Mouse (Mus musculus): ENCODE data around the gene Sbk2. TPM values are rescaled to one million over a fixed set of nuclear protein-coding genes. Genes with fewer than 3 reads are reported as not detected.

The Sbk2 gene
- polyA plus RNA-seq, 2 experiments = 0.01 TPM; not detected in 1

DNA sequence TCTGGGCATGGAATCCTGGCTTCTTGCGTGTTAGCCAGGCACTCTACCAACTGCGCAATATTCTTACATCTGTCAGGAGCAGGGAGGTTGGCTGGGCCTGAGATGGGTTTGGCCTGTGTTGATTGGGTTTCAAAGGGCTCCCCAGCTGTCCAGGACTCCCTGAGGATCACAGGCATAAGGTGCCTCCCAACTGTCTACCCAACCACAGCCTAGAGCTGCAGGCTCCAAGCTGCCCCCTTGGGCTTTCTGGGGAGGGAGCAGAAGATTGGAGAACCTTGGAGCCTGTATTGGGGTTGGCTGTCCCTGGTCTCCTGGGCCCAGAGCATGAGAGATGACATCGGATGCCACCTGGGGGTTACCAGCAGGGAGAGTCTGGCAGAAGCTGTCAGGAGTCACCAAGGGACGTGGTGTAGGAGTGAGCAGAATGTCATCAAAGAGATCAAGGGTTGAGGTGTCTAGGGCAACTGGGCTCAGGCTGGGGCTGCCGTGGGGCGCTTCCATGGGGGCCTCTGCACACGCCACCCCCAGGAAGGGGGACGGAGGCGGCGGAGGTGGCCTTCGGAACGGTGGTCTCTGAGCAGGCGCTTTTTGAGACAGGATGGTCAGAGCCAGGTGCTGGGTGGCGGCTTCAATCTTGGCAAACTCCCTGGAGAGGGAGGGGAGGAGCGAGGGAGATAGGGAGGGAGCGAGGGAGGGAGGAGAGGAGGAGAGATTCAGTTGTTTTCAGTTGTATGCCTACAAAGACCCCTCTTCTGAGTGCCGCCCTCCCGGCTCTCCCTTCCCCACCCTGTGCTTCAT lies 65.2 kb downstream of the Sbk2 start:
- peaks cover 10 to 15% of the 10 kb centered on the region in 2 experiments for H3K4me1 ChIP-seq (replicated peaks; ENCODE audit: control insufficient read depth in 2 of 2, insufficient read depth in 2 of 2, low read length in 1 of 2)
- H3K27ac ChIP-seq = no peak overlapping the region
- 25% methylated on average over 18 of the region's 18 CpGs for WGBS (ENCODE audit: insufficient replicate concordance)
- peak overlapping the region; percentile 56 for H3K9ac ChIP-seq (replicated peaks)
- peak overlapping the region; percentile 79 for H3K4me2 ChIP-seq (ENCODE audit: low read depth)
- no peak for TF ChIP-seq CTCF (IDR thresholded peaks at IDR 0.05; ENCODE audit: low read depth)
- TF ChIP-seq EP300 (IDR thresholded peaks at IDR 0.05; ENCODE audit: low read depth) = no peak
- no peaks in the 10 kb centered on the region for H3K9me3 ChIP-seq (ENCODE audit: control insufficient read depth, low read length)
- peak overlapping the region; percentile 48 to 52 for H3K4me3 ChIP-seq (ENCODE audit: insufficient read depth in 1 of 2, low read depth in 2 of 2, low read length in 2 of 2)
- ATAC-seq (ENCODE audit: insufficient read depth) (peak; percentile 49; the same call in 1 of the 2 replicates), DNase-seq (ENCODE audit: low read depth in 3 of 3, low spot score in 3 of 3) (no peak)
- no peaks in the 10 kb centered on the region for H3K27me3 ChIP-seq (ENCODE audit: control insufficient read depth, insufficient read depth, low read length)
- H3K36me3 ChIP-seq (replicated peaks; ENCODE audit: control insufficient read depth, insufficient read depth, low read depth) = no peaks in the 10 kb centered on the region

DNA sequence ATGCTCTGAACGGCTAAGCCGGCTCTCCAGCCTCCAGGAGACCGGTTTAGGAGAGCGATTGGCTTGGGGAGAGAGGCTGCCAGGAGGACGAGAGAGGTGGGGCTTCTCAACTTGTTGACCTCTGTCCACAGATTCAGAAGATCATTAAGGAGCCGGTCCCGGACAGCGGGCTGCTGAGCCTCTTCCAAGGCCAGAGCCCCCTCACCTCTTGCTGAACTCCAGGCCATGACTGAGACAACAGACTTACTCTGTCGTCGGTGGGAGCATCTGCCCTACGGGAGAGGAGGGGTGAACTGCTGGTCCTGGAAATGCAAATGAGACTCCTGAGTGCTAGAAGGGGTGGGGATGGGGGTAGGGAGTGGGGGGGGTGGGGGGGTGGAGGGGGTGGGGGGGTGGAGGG lies 69.0 kb downstream of the Sbk2 start:
- no peaks in the 10 kb centered on the region for H3K9me3 ChIP-seq (ENCODE audit: control insufficient read depth, low read length)
- ATAC-seq (ENCODE audit: insufficient read depth) (no peak), DNase-seq (ENCODE audit: low read depth in 3 of 3, low spot score in 3 of 3) (no peak)
- H3K4me1 ChIP-seq (replicated peaks; ENCODE audit: control insufficient read depth in 2 of 2, insufficient read depth in 2 of 2, low read length in 1 of 2) = peaks cover 10 to 12% of the 10 kb centered on the region in 2 experiments
- no peak overlapping the region for H3K4me3 ChIP-seq (ENCODE audit: insufficient read depth in 1 of 2, low read depth in 2 of 2, low read length in 2 of 2)
- H3K9ac ChIP-seq (replicated peaks) = no peak overlapping the region
- H3K27ac ChIP-seq = no peak overlapping the region
- H3K27me3 ChIP-seq (ENCODE audit: control insufficient read depth, insufficient read depth, low read length) = no peaks in the 10 kb centered on the region
- WGBS (ENCODE audit: insufficient replicate concordance) = 66% methylated on average over 10 of the region's 11 CpGs
- no peaks in the 10 kb centered on the region for H3K36me3 ChIP-seq (replicated peaks; ENCODE audit: control insufficient read depth, insufficient read depth, low read depth)
- H3K4me2 ChIP-seq (ENCODE audit: low read depth) = no peak overlapping the region
- no peak for TF ChIP-seq CTCF (IDR thresholded peaks at IDR 0.05; ENCODE audit: low read depth)
- no peak for TF ChIP-seq EP300 (IDR thresholded peaks at IDR 0.05; ENCODE audit: low read depth)

Other genes starting within 250 kb of the Sbk2 start
Only the 30 nearest of the 32 such genes appear.
- gene Kmt5c, start 224.3 kb downstream of the Sbk2 start, polyA plus RNA-seq (2012; rRNA removed) = 75.7 and 78.7 TPM in 2 replicates
- 37.8 and 44.7 TPM in 2 replicates for gene Kmt5c, start 224.3 kb downstream of the Sbk2 start, polyA plus RNA-seq (2014; fragmentation: Nextera tagmentation; extraction: Ambion mirVana)
- 111 and 119 TPM in 2 replicates for gene Cox6b2, start 211.3 kb downstream of the Sbk2 start, polyA plus RNA-seq (2012; rRNA removed)
- 81.9 and 88.1 TPM in 2 replicates for gene Cox6b2, start 211.3 kb downstream of the Sbk2 start, polyA plus RNA-seq (2014; fragmentation: Nextera tagmentation; extraction: Ambion mirVana)
- gene Fam71e2, start 193.1 kb downstream of the Sbk2 start, polyA plus RNA-seq (2012; rRNA removed) = not detected in 2 replicates
- not detected in 2 replicates for gene Fam71e2, start 193.1 kb downstream of the Sbk2 start, polyA plus RNA-seq (2014; fragmentation: Nextera tagmentation; extraction: Ambion mirVana)
- gene Il11, start 181.5 kb downstream of the Sbk2 start, polyA plus RNA-seq (2012; rRNA removed) = 0.03 and 0.09 TPM in 2 replicates
- not detected in 2 replicates for gene Il11, start 181.5 kb downstream of the Sbk2 start, polyA plus RNA-seq (2014; fragmentation: Nextera tagmentation; extraction: Ambion mirVana)
- gene Tmem190, start 181.5 kb downstream of the Sbk2 start, polyA plus RNA-seq (2012; rRNA removed) = not detected in 2 replicates
- not detected in 2 replicates for gene Tmem190, start 181.5 kb downstream of the Sbk2 start, polyA plus RNA-seq (2014; fragmentation: Nextera tagmentation; extraction: Ambion mirVana)
- gene Tmem238, start 174.8 kb downstream of the Sbk2 start, polyA plus RNA-seq (2012; rRNA removed) = 7.5 and 8.2 TPM in 2 replicates
- 5.4 and 5.8 TPM in 2 replicates for gene Tmem238, start 174.8 kb downstream of the Sbk2 start, polyA plus RNA-seq (2014; fragmentation: Nextera tagmentation; extraction: Ambion mirVana)
- gene Rpl28, start 171.5 kb downstream of the Sbk2 start, polyA plus RNA-seq (2012; rRNA removed) = 237 and 307 TPM in 2 replicates
- gene Rpl28, start 171.5 kb downstream of the Sbk2 start, polyA plus RNA-seq (2014; fragmentation: Nextera tagmentation; extraction: Ambion mirVana) = 185 and 186 TPM in 2 replicates
- 186 and 265 TPM in 2 replicates for gene Ube2s, start 151.8 kb downstream of the Sbk2 start, polyA plus RNA-seq (2012; rRNA removed)
- 295 and 316 TPM in 2 replicates for gene Ube2s, start 151.8 kb downstream of the Sbk2 start, polyA plus RNA-seq (2014; fragmentation: Nextera tagmentation; extraction: Ambion mirVana)
- 0.01 and 0.14 TPM in 2 replicates for gene Shisa7, start 119.7 kb downstream of the Sbk2 start, polyA plus RNA-seq (2012; rRNA removed)
- gene Shisa7, start 119.7 kb downstream of the Sbk2 start, polyA plus RNA-seq (2014; fragmentation: Nextera tagmentation; extraction: Ambion mirVana) = not detected in 2 replicates
- 1.6 and 2.4 TPM in 2 replicates for gene Isoc2b, start 94.1 kb downstream of the Sbk2 start, polyA plus RNA-seq (2012; rRNA removed)
- gene Isoc2b, start 94.1 kb downstream of the Sbk2 start, polyA plus RNA-seq (2014; fragmentation: Nextera tagmentation; extraction: Ambion mirVana) = 2.8 and 3.8 TPM in 2 replicates
- gene Isoc2a, start 87.3 kb downstream of the Sbk2 start, polyA plus RNA-seq (2012; rRNA removed) = 6.6 and 6.7 TPM in 2 replicates
- 0.56 and 0.86 TPM in 2 replicates for gene Isoc2a, start 87.3 kb downstream of the Sbk2 start, polyA plus RNA-seq (2014; fragmentation: Nextera tagmentation; extraction: Ambion mirVana)
- gene Gm36210, start 57.9 kb downstream of the Sbk2 start, polyA plus RNA-seq (2012; rRNA removed) = 0.02 TPM in 1 of 2 replicates, not detected in the other
- not detected in 2 replicates for gene Gm36210, start 57.9 kb downstream of the Sbk2 start, polyA plus RNA-seq (2014; fragmentation: Nextera tagmentation; extraction: Ambion mirVana)
- gene Zfp628, start 49.2 kb downstream of the Sbk2 start, polyA plus RNA-seq (2012; rRNA removed) = 2.9 and 3.7 TPM in 2 replicates
- gene Zfp628, start 49.2 kb downstream of the Sbk2 start, polyA plus RNA-seq (2014; fragmentation: Nextera tagmentation; extraction: Ambion mirVana) = 1.5 and 1.6 TPM in 2 replicates
- gene Nat14, start 42.4 kb downstream of the Sbk2 start, polyA plus RNA-seq (2012; rRNA removed) = 0.38 and 0.39 TPM in 2 replicates
- gene Nat14, start 42.4 kb downstream of the Sbk2 start, polyA plus RNA-seq (2014; fragmentation: Nextera tagmentation; extraction: Ambion mirVana) = 0.10 and 0.11 TPM in 2 replicates
- gene Ssc5d, start 38.6 kb downstream of the Sbk2 start, polyA plus RNA-seq (2012; rRNA removed) = 0.12 and 0.14 TPM in 2 replicates
- gene Ssc5d, start 38.6 kb downstream of the Sbk2 start, polyA plus RNA-seq (2014; fragmentation: Nextera tagmentation; extraction: Ambion mirVana) = 0.03 and 0.09 TPM in 2 replicates
- not detected in 2 replicates for gene Sbk3, start 6.8 kb upstream of the Sbk2 start, polyA plus RNA-seq (2012; rRNA removed)
- gene Sbk3, start 6.8 kb upstream of the Sbk2 start, polyA plus RNA-seq (2014; fragmentation: Nextera tagmentation; extraction: Ambion mirVana) = not detected in 2 replicates
- gene Zfp579, start 31.8 kb upstream of the Sbk2 start, polyA plus RNA-seq (2012; rRNA removed) = 6.7 and 11.2 TPM in 2 replicates
- 2.8 and 4.0 TPM in 2 replicates for gene Zfp579, start 31.8 kb upstream of the Sbk2 start, polyA plus RNA-seq (2014; fragmentation: Nextera tagmentation; extraction: Ambion mirVana)
- 9.1 and 9.5 TPM in 2 replicates for gene Zfp524, start 50.0 kb upstream of the Sbk2 start, polyA plus RNA-seq (2012; rRNA removed)
- 8.9 TPM in 2 replicates for gene Zfp524, start 50.0 kb upstream of the Sbk2 start, polyA plus RNA-seq (2014; fragmentation: Nextera tagmentation; extraction: Ambion mirVana)
- 12.1 and 14.1 TPM in 2 replicates for gene Fiz1, start 50.3 kb upstream of the Sbk2 start, polyA plus RNA-seq (2012; rRNA removed)
- 10.7 and 13.2 TPM in 2 replicates for gene Fiz1, start 50.3 kb upstream of the Sbk2 start, polyA plus RNA-seq (2014; fragmentation: Nextera tagmentation; extraction: Ambion mirVana)
- 0.03 and 0.10 TPM in 2 replicates for gene Gm44973, start 51.1 kb upstream of the Sbk2 start, polyA plus RNA-seq (2012; rRNA removed)
- 1.6 and 1.9 TPM in 2 replicates for gene Gm44973, start 51.1 kb upstream of the Sbk2 start, polyA plus RNA-seq (2014; fragmentation: Nextera tagmentation; extraction: Ambion mirVana)
- gene Zfp865, start 56.0 kb upstream of the Sbk2 start, polyA plus RNA-seq (2012; rRNA removed) = 6.4 and 7.6 TPM in 2 replicates
- gene Zfp865, start 56.0 kb upstream of the Sbk2 start, polyA plus RNA-seq (2014; fragmentation: Nextera tagmentation; extraction: Ambion mirVana) = 0.98 and 1.0 TPM in 2 replicates
- gene Ccdc106, start 56.1 kb upstream of the Sbk2 start, polyA plus RNA-seq (2012; rRNA removed) = 0.49 and 0.64 TPM in 2 replicates
- 0.24 and 0.35 TPM in 2 replicates for gene Ccdc106, start 56.1 kb upstream of the Sbk2 start, polyA plus RNA-seq (2014; fragmentation: Nextera tagmentation; extraction: Ambion mirVana)
- not detected in 2 replicates for gene 4632433K11Rik, start 69.7 kb upstream of the Sbk2 start, polyA plus RNA-seq (2012; rRNA removed)
- not detected in 2 replicates for gene 4632433K11Rik, start 69.7 kb upstream of the Sbk2 start, polyA plus RNA-seq (2014; fragmentation: Nextera tagmentation; extraction: Ambion mirVana)
- 0.90 and 0.96 TPM in 2 replicates for gene Zfp784, start 74.0 kb upstream of the Sbk2 start, polyA plus RNA-seq (2012; rRNA removed)
- 0.86 and 1.0 TPM in 2 replicates for gene Zfp784, start 74.0 kb upstream of the Sbk2 start, polyA plus RNA-seq (2014; fragmentation: Nextera tagmentation; extraction: Ambion mirVana)
- 1.4 and 1.7 TPM in 2 replicates for gene Zfp580, start 87.1 kb upstream of the Sbk2 start, polyA plus RNA-seq (2012; rRNA removed)
- gene Zfp580, start 87.1 kb upstream of the Sbk2 start, polyA plus RNA-seq (2014; fragmentation: Nextera tagmentation; extraction: Ambion mirVana) = 1.6 and 1.8 TPM in 2 replicates
- 110 and 132 TPM in 2 replicates for gene U2af2, start 97.7 kb upstream of the Sbk2 start, polyA plus RNA-seq (2012; rRNA removed)
- 52.2 and 60.2 TPM in 2 replicates for gene U2af2, start 97.7 kb upstream of the Sbk2 start, polyA plus RNA-seq (2014; fragmentation: Nextera tagmentation; extraction: Ambion mirVana)
- gene Epn1, start 115.8 kb upstream of the Sbk2 start, polyA plus RNA-seq (2012; rRNA removed) = 54.4 and 57.5 TPM in 2 replicates
- 45.4 and 56.7 TPM in 2 replicates for gene Epn1, start 115.8 kb upstream of the Sbk2 start, polyA plus RNA-seq (2014; fragmentation: Nextera tagmentation; extraction: Ambion mirVana)
- gene Rfpl4, start 152.5 kb upstream of the Sbk2 start, polyA plus RNA-seq (2012; rRNA removed) = not detected in 2 replicates
- gene Rfpl4, start 152.5 kb upstream of the Sbk2 start, polyA plus RNA-seq (2014; fragmentation: Nextera tagmentation; extraction: Ambion mirVana) = not detected in 2 replicates
- gene Rasl2-9, start 161.5 kb upstream of the Sbk2 start, polyA plus RNA-seq (2012; rRNA removed) = 0.08 and 0.28 TPM in 2 replicates
- 0.28 and 0.38 TPM in 2 replicates for gene Rasl2-9, start 161.5 kb upstream of the Sbk2 start, polyA plus RNA-seq (2014; fragmentation: Nextera tagmentation; extraction: Ambion mirVana)
- not detected in 2 replicates for gene Vmn1r55, start 185.3 kb upstream of the Sbk2 start, polyA plus RNA-seq (2012; rRNA removed)
- gene Vmn1r55, start 185.3 kb upstream of the Sbk2 start, polyA plus RNA-seq (2014; fragmentation: Nextera tagmentation; extraction: Ambion mirVana) = not detected in 2 replicates